Mouse (Mus musculus) E14TG2a.4 (cell line): ENCODE measurements around the gene Oas1f.

Source experiments
- CTCF ChIP-seq: conservative IDR thresholded peaks from 2 replicates; pipeline ENCODE4 v1.5.1; 2014; ENCODE audit warnings: low read length
- POU5F1 ChIP-seq: IDR thresholded peaks from 2 replicates; pipeline ENCODE4 v1.6.1; 2014; ENCODE audit warnings: low read length, borderline replicate concordance

GRCm38 (mm10) chr5:120861121-120861520, 14.0 kb downstream of the Oas1f start, which contains the start of gene Oas1h:
- TF ChIP-seq CTCF = no peak
- no peak for TF ChIP-seq POU5F1
